ENCODE assay signal across 9 mouse cellular contexts in the genomic region with DNA sequence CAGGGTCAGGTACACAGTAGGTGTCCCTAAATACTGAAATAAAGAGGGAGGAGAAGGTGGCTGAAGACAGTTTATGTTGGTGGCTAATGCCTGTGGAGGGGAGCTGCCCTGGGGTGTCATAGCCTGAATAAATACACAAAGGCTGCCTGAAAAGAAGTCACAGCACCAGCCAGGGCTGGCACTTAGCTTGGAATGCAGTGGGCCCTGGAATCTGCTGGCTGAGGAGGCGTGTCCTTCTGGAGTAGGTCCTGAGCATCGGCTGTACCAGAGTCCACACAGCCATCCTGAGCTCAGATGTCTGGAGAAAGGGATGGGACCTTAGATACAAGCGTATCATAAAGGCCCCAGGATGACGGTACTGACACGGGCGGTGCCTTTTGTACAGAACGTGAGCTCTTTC. TPM values are rescaled to one million over a fixed set of nuclear protein-coding genes. Genes with fewer than 3 reads are reported as not detected.
DNase-seq lines count a peak whose midpoint lies in the region; ATAC-seq and TF ChIP-seq lines count a peak whose summit lies in the region.
"Had no signal": no experiment of that assay in that cellular context is flagged by ENCODE, and none has a peak within 500 bp of the region (broad histone marks: within the 10 kb centered on the region; RNA-seq: fewer than 3 reads in every experiment).

No protein-coding gene starts in this region.

- no peaks in the 10 kb centered on the region for H3K27me3 ChIP-seq in kidney, adult 2 months (replicated peaks; ENCODE audit: control insufficient read depth, insufficient read depth, low read length)
- H3K27me3 ChIP-seq in lung, embryonic 14.5 days (ENCODE audit: insufficient read depth, low read length): no peaks in the 10 kb centered on the region
- H3K27me3 ChIP-seq in hindbrain, embryonic 13.5 days: peaks cover 12% of the 10 kb centered on the region

- TF ChIP-seq POLR2A in kidney, adult 2 months (IDR thresholded peaks at IDR 0.05; ENCODE audit: low read depth, low read length): no peak

- no peak for ATAC-seq in lung, embryonic 14.5 days (ENCODE audit: insufficient read depth)
- no peak for ATAC-seq in hindbrain, embryonic 13.5 days (ENCODE audit: low FRiP score)
- ATAC-seq in activated CD4-positive, CD25-positive, alpha-beta regulatory T cell, adult 4 months: no peak

- peak overlapping the region; percentile 33; the same call in 1 of the 2 replicates for H3K9ac ChIP-seq in ES-E14 (ENCODE audit: insufficient read depth, low read depth, low read length, poor library complexity, severe bottlenecking)
- H3K9ac ChIP-seq in lung, embryonic 14.5 days: no peak overlapping the region
- H3K9ac ChIP-seq in hindbrain, embryonic 13.5 days: no peak overlapping the region

- 61% methylated on average over 7 of the region's 7 CpGs for WGBS in kidney, adult 2 months
- 59% methylated on average over 7 of the region's 7 CpGs for WGBS in lung, embryonic 14.5 days
- 73% methylated on average over 7 of the region's 7 CpGs for WGBS in hindbrain, embryonic 13.5 days

- H3K27ac ChIP-seq in ES-E14 (ENCODE audit: insufficient read depth, low read depth, low read length, poor library complexity, severe bottlenecking): peak overlapping the region; percentile 19; the same call in 1 of the 2 replicates
- H3K27ac ChIP-seq in kidney, adult 2 months (ENCODE audit: insufficient read depth, low read depth, low read length): peak overlapping the region; percentile 83
- H3K27ac ChIP-seq in lung, embryonic 14.5 days (ENCODE audit: low read depth): peak overlapping the region; percentile 85
- no peak overlapping the region for H3K27ac ChIP-seq in hindbrain, embryonic 13.5 days

- peaks cover 0 to 24% of the 10 kb centered on the region in 2 experiments; a peak in 2 of 4 replicates for H3K4me1 ChIP-seq in ES-E14 (ENCODE audit: control insufficient read depth in 2 of 2, insufficient read depth in 2 of 2, low read length in 2 of 2, poor library complexity in 1 of 2)
- peaks cover 14% of the 10 kb centered on the region for H3K4me1 ChIP-seq in kidney, adult 2 months (ENCODE audit: control insufficient read depth, insufficient read depth, low read length)
- H3K4me1 ChIP-seq in lung, embryonic 14.5 days (ENCODE audit: insufficient read depth): peaks cover 6% of the 10 kb centered on the region
- H3K4me1 ChIP-seq in hindbrain, embryonic 13.5 days (replicated peaks): peaks cover 23% of the 10 kb centered on the region

- peak; percentile 8 for DNase-seq in adrenal gland, postnatal 10 days
- DNase-seq in adrenal gland, postnatal 4 days (ENCODE audit: low spot score in 2 of 2): no peak
- no peak for DNase-seq in ES-E14 (ENCODE audit: low read depth, low spot score)
- peak; percentile 61 for DNase-seq in kidney, adult 2 months
- peak; percentile 63 for DNase-seq in lung, embryonic 14.5 days
- DNase-seq in cerebellum, adult 9-10 months: no peak
- DNase-seq: gastrocnemius, postnatal 36 days had no signal

- no peaks in the 10 kb centered on the region for H3K9me3 ChIP-seq in ES-E14 (ENCODE audit: control insufficient read depth, insufficient read depth, low read depth, low read length)
- H3K9me3 ChIP-seq in lung, embryonic 14.5 days (ENCODE audit: low read depth, low read length): no peaks in the 10 kb centered on the region
- H3K9me3 ChIP-seq in hindbrain, embryonic 13.5 days: no peaks in the 10 kb centered on the region

- H3K4me3 ChIP-seq in ES-E14 (ENCODE audit: insufficient read depth in 1 of 2, low read depth in 1 of 2, low read length in 2 of 2, poor library complexity in 1 of 2, severe bottlenecking in 1 of 2): no peak overlapping the region
- H3K4me3 ChIP-seq in kidney, adult 2 months (ENCODE audit: insufficient read depth, low read depth, low read length): no peak overlapping the region
- H3K4me3 ChIP-seq in lung, embryonic 14.5 days (ENCODE audit: low read depth, low read length): no peak overlapping the region
- no peak overlapping the region for H3K4me3 ChIP-seq in hindbrain, embryonic 13.5 days

- in situ Hi-C loops in ES-E14 (cut with MboI; ENCODE audit: low sequenced_read_pairs in 2 of 2, unreplicated experiment in 2 of 2): no loop called here

- TF ChIP-seq CTCF in kidney, adult 2 months (conservative IDR thresholded peaks at IDR 0.05; ENCODE audit: insufficient read depth, insufficient read length, low read depth, low read length): no peak
- TF ChIP-seq CTCF in lung, embryonic 14.5 days (IDR thresholded peaks at IDR 0.05; ENCODE audit: low read depth): no peak

- H3K36me3 ChIP-seq in ES-E14 (ENCODE audit: control insufficient read depth, insufficient read depth, low read length, poor library complexity, severe bottlenecking): peaks cover 8% of the 10 kb centered on the region
- no peaks in the 10 kb centered on the region; the same call in 1 of the 2 replicates for H3K36me3 ChIP-seq in kidney, adult 2 months (ENCODE audit: control insufficient read depth, insufficient read depth, low read length)
- peaks cover 9% of the 10 kb centered on the region for H3K36me3 ChIP-seq in lung, embryonic 14.5 days (ENCODE audit: insufficient read depth)
- no peaks in the 10 kb centered on the region for H3K36me3 ChIP-seq in hindbrain, embryonic 13.5 days

- peak overlapping the region; percentile 55; the same call in 1 of the 2 replicates for H3K4me2 ChIP-seq in lung, embryonic 14.5 days
- H3K4me2 ChIP-seq in hindbrain, embryonic 13.5 days: no peak overlapping the region

TF ChIP-seq in ES-E14, 5 proteins besides CTCF, POLR2A, EP300 and RAD21:
- TF ChIP-seq ZNF384 (IDR thresholded peaks at IDR 0.05; ENCODE audit: low read depth, low read length) (no peak), MAFK (IDR thresholded peaks at IDR 0.05; ENCODE audit: insufficient read depth, low read depth, low read length) (no peak), CHD2 (IDR thresholded peaks at IDR 0.05; ENCODE audit: low read depth, low read length) (no peak), ZC3H11A (IDR thresholded peaks at IDR 0.05; ENCODE audit: borderline replicate concordance, low read depth, low read length) (no peak), HCFC1 (IDR thresholded peaks at IDR 0.05; ENCODE audit: borderline replicate concordance, insufficient read depth, low read length) (no peak)
TF ChIP-seq in ES-E14: peak in this region for 0.

RNA-seq across cellular contexts. Expression of a gene that starts 5.1 kb away (rescaled TPM):
- 10 to 100 TPM; 19.0 to 27.9 TPM for total RNA-seq in adrenal gland, postnatal 10 days (2021)
- total RNA-seq in adrenal gland, postnatal 4 days (2021): 10 to 100 TPM; 18.1 to 18.8 TPM
- total RNA-seq in ES-E14 (2012; rRNA removed): 13.1 and 25.1 TPM in 2 replicates
- 19.4 and 23.7 TPM in 2 replicates for polyA plus RNA-seq in kidney, adult 2 months (2012; rRNA removed)
- polyA plus RNA-seq in lung, embryonic 14.5 days (2014; fragmentation: Nextera tagmentation; extraction: Ambion mirVana): 39.3 and 42.5 TPM in 2 replicates
- polyA plus RNA-seq in hindbrain, embryonic 13.5 days (2015; fragmentation: Nextera tagmentation; extraction: Ambion mirVana): 10.7 and 11.8 TPM in 2 replicates
- 10 to 100 TPM; 46.6 to 47.9 TPM for polyA plus RNA-seq in activated CD4-positive, CD25-positive, alpha-beta regulatory T cell, adult 4 months (2017; shearing (Covaris generic))

RNA-seq across cellular contexts. Expression of a gene that starts 7.3 kb away (rescaled TPM):
- 1 to 10 TPM; 3.3 to 5.1 TPM for total RNA-seq in adrenal gland, postnatal 10 days (2021)
- 1 to 10 TPM; 7.0 to 8.8 TPM for total RNA-seq in adrenal gland, postnatal 4 days (2021)
- total RNA-seq in ES-E14 (2012; rRNA removed): 10.0 TPM in 2 replicates
- polyA plus RNA-seq in kidney, adult 2 months (2012; rRNA removed): 1.2 and 1.5 TPM in 2 replicates
- polyA plus RNA-seq in lung, embryonic 14.5 days (2014; fragmentation: Nextera tagmentation; extraction: Ambion mirVana): 2.5 and 2.9 TPM in 2 replicates
- polyA plus RNA-seq in hindbrain, embryonic 13.5 days (2015; fragmentation: Nextera tagmentation; extraction: Ambion mirVana): 1.4 and 1.5 TPM in 2 replicates
- polyA plus RNA-seq in activated CD4-positive, CD25-positive, alpha-beta regulatory T cell, adult 4 months (2017; shearing (Covaris generic)): under 1 TPM; 0.11 to 0.68 TPM

RNA-seq across cellular contexts. Expression of a gene that starts 18.3 kb away (rescaled TPM):
- 10 to 100 TPM; 13.5 to 15.6 TPM for total RNA-seq in adrenal gland, postnatal 10 days (2021)
- 10 to 100 TPM; 16.7 to 17.3 TPM for total RNA-seq in adrenal gland, postnatal 4 days (2021)
- 5.4 and 6.2 TPM in 2 replicates for total RNA-seq in ES-E14 (2012; rRNA removed)
- polyA plus RNA-seq in kidney, adult 2 months (2012; rRNA removed): 9.0 and 12.8 TPM in 2 replicates
- 22.0 and 24.3 TPM in 2 replicates for polyA plus RNA-seq in lung, embryonic 14.5 days (2014; fragmentation: Nextera tagmentation; extraction: Ambion mirVana)
- 13.0 and 13.4 TPM in 2 replicates for polyA plus RNA-seq in hindbrain, embryonic 13.5 days (2015; fragmentation: Nextera tagmentation; extraction: Ambion mirVana)
- 10 to 100 TPM; 41.9 to 47.6 TPM for polyA plus RNA-seq in activated CD4-positive, CD25-positive, alpha-beta regulatory T cell, adult 4 months (2017; shearing (Covaris generic))

RNA-seq across cellular contexts. Expression of a gene that starts 31.2 kb away (rescaled TPM):
- under 1 TPM; 0.24 to 0.67 TPM for total RNA-seq in adrenal gland, postnatal 10 days (2021)
- total RNA-seq in adrenal gland, postnatal 4 days (2021): 1 to 10 TPM; 1.4 to 1.8 TPM
- 1.7 and 2.1 TPM in 2 replicates for total RNA-seq in ES-E14 (2012; rRNA removed)
- polyA plus RNA-seq in kidney, adult 2 months (2012; rRNA removed): 0.48 and 0.61 TPM in 2 replicates
- polyA plus RNA-seq in lung, embryonic 14.5 days (2014; fragmentation: Nextera tagmentation; extraction: Ambion mirVana): 0.95 and 1.0 TPM in 2 replicates
- 0.77 and 0.79 TPM in 2 replicates for polyA plus RNA-seq in hindbrain, embryonic 13.5 days (2015; fragmentation: Nextera tagmentation; extraction: Ambion mirVana)
- polyA plus RNA-seq in activated CD4-positive, CD25-positive, alpha-beta regulatory T cell, adult 4 months (2017; shearing (Covaris generic)): not detected

RNA-seq across cellular contexts. Expression of a gene that starts 44.1 kb away (rescaled TPM):
- total RNA-seq in adrenal gland, postnatal 10 days (2021): 10 to 100 TPM; 83.4 TPM
- total RNA-seq in adrenal gland, postnatal 4 days (2021): 10 to 100 TPM; 58.4 to 62.1 TPM
- total RNA-seq in ES-E14 (2012; rRNA removed): 22.0 and 29.6 TPM in 2 replicates
- 47.1 and 47.8 TPM in 2 replicates for polyA plus RNA-seq in kidney, adult 2 months (2012; rRNA removed)
- 54.5 and 56.0 TPM in 2 replicates for polyA plus RNA-seq in lung, embryonic 14.5 days (2014; fragmentation: Nextera tagmentation; extraction: Ambion mirVana)
- 18.7 and 19.3 TPM in 2 replicates for polyA plus RNA-seq in hindbrain, embryonic 13.5 days (2015; fragmentation: Nextera tagmentation; extraction: Ambion mirVana)
- 10 to 100 TPM; 13.9 to 16.7 TPM for polyA plus RNA-seq in activated CD4-positive, CD25-positive, alpha-beta regulatory T cell, adult 4 months (2017; shearing (Covaris generic))

Comparison
In these comparisons a context has a peak if more than half of its experiments do, and no peak if none do; other contexts are left out.
1. DNase-seq: peak in adrenal gland, postnatal 10 days (single experiment), kidney, adult 2 months (single experiment) and lung, embryonic 14.5 days (single experiment); none in adrenal gland, postnatal 4 days (0 of 2), ES-E14 (single experiment) and cerebellum, adult 9-10 months (single experiment).